Mouse (Mus musculus) gastrocnemius, adult 8-10 months (tissue): ENCODE measurements around the gene Ube2d1. TPM values are rescaled to one million over a fixed set of nuclear protein-coding genes. Genes with fewer than 3 reads are reported as not detected.

ENCODE experiments used
- DNase-seq, 2 experiments: peaks; one replicate each; pipeline ENCODE4 v3.0.0; 2022; ENCODE audit warnings: low spot score in 2 of 2
- total RNA-seq, 4 experiments: library from RNA; stranded (reverse); gene quantifications; 2 replicates each; pipeline ENCODE4 v1.2.4; 2022

Ube2d1 gene
- total RNA-seq, 4 experiments from 2014 or later: 190 to 250 (median 197) TPM

DNA sequence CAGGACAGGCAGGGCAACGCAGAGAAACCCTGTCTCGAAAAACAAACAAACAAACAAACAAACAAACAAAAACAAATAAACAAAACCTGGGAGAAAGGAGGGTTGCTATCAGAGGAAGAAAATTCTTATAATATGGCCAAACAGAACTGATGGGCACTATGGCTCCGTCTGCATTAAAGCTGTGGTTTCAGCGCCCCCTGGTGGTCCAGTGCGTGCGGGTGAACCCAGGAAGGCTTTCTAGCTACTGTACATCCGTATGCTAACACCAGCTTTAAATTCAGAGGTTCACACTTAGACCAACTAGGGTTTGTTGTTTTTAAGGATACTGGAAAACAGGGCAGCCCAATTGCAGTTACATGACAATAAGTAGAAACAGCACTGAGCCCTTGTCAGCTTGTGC lies 59.2 kb downstream of the Ube2d1 start:
- DNase-seq: peak; percentile 65 to 71

DNA sequence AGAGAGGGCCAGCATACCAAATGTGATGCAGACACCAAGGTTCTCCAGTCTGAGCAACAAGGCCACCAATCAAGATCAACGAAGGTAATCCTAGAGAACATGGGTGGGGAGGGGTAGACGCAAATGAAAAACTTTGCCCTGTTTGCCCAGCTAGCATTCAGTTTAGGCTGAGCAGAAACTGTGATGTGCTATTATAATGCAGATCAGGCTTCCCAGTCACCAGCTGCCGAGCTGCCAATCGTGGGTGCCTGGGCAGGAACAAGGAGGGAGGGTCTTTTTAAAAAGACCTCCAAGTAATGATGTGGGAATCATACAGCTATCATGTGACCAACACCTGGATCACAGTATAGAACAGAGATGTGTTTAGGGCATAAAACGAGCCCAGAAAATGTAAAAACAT lies 62.0 kb downstream of the Ube2d1 start:
- DNase-seq: no peak

DNA sequence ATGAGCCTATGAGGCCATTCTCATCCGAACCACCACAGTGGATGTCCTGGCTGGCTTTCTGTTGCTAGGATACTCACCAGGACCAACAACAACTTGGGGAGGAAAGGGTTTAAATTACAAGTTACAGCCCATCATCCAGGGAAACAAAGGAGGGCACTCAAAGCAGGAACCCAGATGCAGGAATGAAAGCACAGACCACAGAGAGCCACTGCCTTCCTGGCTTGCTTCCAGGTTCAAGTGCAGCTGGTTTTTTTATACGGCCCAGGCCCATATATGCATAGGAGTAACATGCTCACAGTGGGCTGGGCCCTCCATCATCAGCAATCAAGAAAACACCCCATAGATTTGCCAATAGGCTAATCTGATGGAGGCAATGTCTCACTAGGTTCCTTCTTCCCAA lies 62.4 kb downstream of the Ube2d1 start:
- no peak for DNase-seq

DNA sequence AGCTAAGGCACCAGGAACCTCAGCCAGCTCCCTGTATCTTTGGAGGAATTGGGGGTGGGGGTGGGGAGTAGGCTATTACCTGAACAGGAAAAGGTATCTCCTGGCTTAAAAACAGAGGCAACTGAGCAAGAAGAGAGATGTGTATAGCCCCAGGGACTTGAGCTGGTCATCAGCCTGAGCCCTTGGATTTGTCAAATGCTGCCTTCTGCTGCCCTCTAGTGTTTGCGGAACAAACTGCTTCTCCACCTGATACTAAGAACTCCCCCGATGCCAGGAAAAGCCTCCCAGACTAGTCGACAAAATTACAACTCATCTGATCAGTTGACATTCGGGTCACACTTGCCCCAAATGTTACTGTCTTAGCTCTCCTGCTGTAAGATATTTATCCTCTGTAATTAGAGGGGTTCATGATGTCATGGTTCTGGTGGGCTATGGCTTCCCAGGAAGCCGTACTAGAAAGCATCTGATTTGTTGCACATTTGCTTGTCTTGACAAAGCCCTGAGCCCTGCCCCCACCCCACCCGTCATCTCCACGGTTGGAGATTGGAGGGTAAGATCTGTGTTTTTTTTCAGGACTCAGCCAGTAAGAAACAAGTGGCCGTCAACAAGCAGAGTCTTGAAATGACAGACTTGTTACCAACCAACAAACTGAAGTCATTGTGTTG lies 66.7 kb downstream of the Ube2d1 start:
- peak; percentile 63 to 73 for DNase-seq

DNA sequence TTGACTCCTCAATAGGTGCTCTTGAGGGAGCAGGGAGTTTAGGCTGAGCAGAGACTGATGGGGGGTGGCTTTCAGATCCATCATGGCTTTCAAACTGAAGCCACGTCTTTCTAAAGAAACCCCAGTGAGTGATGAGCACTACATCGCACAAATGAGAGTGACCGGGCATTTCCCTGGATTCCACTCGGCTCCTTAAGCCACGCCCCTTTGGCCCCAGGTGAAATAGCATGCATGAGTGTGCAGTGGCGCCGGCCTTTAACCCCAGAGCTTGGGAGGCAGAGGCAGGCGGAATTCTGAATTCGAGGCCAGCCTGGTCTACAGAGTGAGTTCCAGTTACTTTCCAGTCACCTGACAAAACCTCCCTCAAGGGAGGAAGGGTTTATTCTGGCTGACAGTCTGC lies 69.1 kb downstream of the Ube2d1 start:
- no peak for DNase-seq

Other genes with a start within 250 kb of the Ube2d1 start
- 1 to 10 TPM; 4.5 to 8.1 (median 6.4) TPM for gene Bicc1, start 125.6 kb downstream of the Ube2d1 start, total RNA-seq
- gene Tfam, start 47.0 kb downstream of the Ube2d1 start, total RNA-seq: 10 to 100 TPM; 46.6 to 55.8 (median 49.7) TPM
- 100 to 1,000 TPM; 235 to 275 (median 257) TPM for gene Cisd1, start 59.7 kb upstream of the Ube2d1 start, total RNA-seq
- gene Ipmk, start 62.5 kb upstream of the Ube2d1 start, total RNA-seq: 10 to 100 TPM; 17.3 to 23.6 (median 18.5) TPM